Mouse (Mus musculus): ENCODE results near the gene 6430550D23Rik. TPM values are rescaled to one million over a fixed set of nuclear protein-coding genes. Genes with fewer than 3 reads are reported as not detected.

The 6430550D23Rik gene
- 1 to 10 TPM in 3 of 4 experiments, under 1 TPM in 1; 0.97 to 3.0 (median 2.0) TPM for total RNA-seq (2022)

- peak; percentile 96 for DNase-seq (ENCODE audit: low spot score in 2 of 2)
Observed at GRCm38 (mm10) chr2:156007888-156008532, at the start of gene 6430550D23Rik, which contains the start of gene Ergic3. Gene 6430550D23Rik (minus strand): TSS chr2:156007977. Gene Ergic3 (plus strand): TSS chr2:156008045.

GRCm38 (mm10) chr2:156052816-156053215 is 45.0 kb upstream of the 6430550D23Rik start, which contains the start of gene Fer1l4:
Gene Fer1l4 (minus strand): TSS chr2:156052947.
- no peak for DNase-seq (ENCODE audit: low spot score in 2 of 2)

GRCm38 (mm10) chr2:156047929-156048328 is 40.2 kb upstream of the 6430550D23Rik start:
- DNase-seq (ENCODE audit: low spot score in 2 of 2), result no peak

DNA sequence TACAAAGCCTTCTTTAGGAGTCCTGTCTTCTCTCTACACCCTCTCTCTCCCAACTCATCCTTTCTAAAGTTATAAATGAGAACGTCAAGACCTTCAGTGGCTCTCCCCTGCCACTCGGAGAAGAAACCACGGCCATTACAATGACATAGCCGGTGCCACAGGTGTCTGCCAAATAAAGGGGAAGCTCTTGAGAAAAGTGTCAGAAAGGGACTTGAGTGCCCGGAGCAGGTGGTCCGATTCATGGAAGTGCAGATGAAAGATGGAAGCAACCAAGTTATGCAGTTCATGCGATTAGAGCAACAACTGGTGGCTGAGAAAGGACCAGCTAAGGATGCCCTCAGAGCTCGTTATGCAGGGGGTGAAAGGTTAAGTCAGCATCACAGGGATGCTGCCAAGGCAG is 35.1 kb upstream of the 6430550D23Rik start:
- DNase-seq (ENCODE audit: low spot score in 2 of 2), result no peak

DNA sequence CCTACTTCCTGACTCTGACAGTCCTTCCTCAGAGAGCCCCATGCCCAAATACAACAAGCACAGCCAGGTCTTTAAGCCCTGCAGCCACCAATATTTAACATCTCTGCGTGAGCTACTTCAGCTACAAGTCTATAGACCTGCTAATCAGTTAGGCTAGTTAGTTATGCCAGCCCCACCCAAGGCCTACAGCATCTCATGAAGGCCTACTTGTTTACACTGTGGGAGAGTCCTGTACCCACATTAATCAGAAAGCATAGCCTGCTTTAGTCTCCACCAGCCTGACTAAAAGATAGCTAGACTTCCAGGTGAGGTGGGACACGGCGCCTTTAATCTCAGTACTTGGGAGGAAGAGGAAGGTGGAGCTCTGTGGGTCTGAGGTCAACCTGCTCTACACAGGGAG is 31.6 kb upstream of the 6430550D23Rik start:
- no peak for DNase-seq (ENCODE audit: low spot score in 2 of 2)

DNA sequence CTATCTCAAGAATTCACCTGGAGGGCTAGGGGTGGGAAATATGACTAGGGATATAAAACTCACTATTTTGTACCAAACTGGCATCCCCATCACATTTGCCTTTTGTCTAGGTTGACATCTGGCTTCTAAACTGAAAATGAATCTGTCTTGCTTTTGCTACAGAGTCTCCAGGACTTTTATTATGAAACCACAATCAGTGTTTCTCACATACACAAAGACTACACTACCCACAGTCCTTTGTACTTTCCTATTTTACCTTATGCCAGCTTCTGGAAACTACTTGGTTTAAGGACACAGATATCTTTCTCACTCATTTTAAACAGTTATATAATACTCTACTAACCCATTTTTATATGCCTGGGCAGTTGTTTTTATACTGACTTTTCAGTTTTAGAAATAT is 17.7 kb upstream of the 6430550D23Rik start:
- no peak for DNase-seq (ENCODE audit: low spot score in 2 of 2)

DNA sequence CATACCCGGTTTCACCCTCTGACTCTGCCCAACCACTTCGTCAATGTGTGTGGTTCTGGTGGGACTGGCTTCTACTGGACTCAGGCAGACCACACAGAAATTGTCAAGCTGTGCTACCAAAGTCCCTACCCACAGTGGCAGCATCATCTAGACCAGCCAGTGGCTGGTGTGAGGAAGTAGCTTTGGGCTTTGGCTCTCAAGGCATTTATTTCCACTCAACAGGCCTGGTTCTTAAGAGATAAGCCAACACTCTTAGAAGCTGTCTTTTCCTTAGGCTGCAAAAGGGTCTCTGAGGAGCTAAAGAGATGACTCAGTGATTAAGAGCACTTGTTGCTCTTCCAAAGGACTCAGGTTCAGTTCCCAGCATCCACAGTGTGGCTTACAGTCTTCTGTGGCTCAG is 14.0 kb upstream of the 6430550D23Rik start:
- no peak for DNase-seq (ENCODE audit: low spot score in 2 of 2)

- DNase-seq (ENCODE audit: low spot score in 2 of 2), result no peak
Observed at GRCm38 (mm10) chr2:156021219-156021618, 13.4 kb upstream of the 6430550D23Rik start.

DNA sequence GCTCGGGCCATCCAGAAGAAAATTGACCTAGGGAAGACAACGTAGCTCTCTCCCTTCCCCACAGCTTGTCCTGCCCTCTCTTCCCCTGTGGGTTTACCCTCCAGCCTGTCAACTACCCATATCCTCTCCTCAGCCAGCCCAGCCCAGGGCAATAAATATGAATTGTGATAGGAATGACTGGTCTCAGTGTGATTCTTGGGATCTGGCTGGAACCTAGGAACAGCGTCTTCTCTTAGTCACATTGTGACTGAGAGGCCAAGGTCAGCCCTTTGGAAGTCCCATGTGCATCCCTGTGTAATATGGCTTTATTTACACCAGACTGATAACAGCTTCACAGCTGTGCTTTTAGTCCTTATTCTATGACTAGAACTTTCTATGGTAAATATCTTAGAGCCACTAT is 10.3 kb upstream of the 6430550D23Rik start:
- no peak for DNase-seq (ENCODE audit: low spot score in 2 of 2)

GRCm38 (mm10) chr2:156005393-156005792 is 2.4 kb downstream of the 6430550D23Rik start:
- no peak for DNase-seq (ENCODE audit: low spot score in 2 of 2)

DNA sequence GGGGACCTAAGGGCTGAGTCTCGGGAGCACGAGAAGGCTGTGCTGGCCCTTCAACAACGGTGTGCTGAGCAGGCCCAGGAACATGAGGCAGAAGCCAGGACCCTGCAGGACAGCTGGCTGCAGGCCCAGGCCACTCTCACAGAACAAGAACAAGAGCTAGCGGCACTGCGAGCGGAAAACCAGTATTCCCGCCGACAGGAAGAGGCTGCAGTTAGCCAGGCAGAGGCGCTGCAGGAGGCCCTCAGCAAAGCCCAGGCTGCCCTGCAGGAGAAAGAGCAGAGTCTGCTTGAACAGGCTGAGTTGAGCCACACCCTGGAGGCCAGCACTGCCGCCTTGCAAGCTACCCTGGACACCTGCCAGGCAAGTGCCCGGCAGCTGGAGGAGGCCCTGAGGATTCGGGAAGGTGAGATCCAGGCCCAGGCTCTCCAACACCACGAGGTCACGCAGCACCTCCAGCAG is 15.9 kb downstream of the 6430550D23Rik start:
- peak; percentile 40 to 68 for DNase-seq (ENCODE audit: low spot score in 2 of 2)

DNA sequence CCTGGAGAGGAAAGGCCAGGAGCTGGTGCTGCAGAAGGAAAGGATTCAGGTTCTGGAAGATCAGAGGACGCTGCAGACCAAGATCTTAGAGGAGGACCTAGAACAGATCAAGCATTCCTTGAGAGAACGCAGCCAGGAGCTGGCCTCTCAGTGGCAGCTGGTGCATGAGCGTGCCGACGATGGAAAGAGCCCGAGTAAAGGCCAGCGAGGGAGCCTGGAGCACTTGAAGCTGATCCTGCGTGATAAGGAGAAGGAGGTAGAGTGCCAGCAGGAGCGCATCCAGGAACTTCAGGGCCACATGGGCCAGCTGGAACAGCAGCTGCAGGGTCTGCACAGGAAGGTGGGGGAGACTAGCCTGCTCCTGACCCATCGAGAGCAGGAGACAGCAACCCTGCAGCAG is 16.6 kb downstream of the 6430550D23Rik start:
- DNase-seq (ENCODE audit: low spot score in 2 of 2), result no peak

GRCm38 (mm10) chr2:155989085-155989484 is 18.7 kb downstream of the 6430550D23Rik start:
- DNase-seq (ENCODE audit: low spot score in 2 of 2), result no peak

DNA sequence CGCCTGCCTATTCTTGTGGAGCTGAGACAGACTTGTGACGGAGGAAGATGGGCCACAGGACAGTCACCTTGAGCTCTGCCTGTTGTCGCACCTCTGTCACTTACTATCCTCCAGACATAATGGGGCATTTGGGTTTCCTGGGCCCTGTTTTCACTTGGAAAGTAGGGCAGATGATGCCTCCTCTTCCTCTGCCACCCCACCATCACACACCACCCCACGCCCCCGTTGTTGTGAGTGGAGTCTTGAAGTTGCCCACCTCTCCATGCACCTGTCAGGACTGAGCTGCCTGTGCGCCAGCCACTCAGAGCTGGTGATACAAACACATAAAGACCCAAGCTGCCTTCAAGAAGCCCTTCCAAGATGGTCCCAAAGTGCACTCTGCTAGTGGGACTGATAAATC is 20.6 kb downstream of the 6430550D23Rik start:
- DNase-seq (ENCODE audit: low spot score in 2 of 2), result no peak

DNA sequence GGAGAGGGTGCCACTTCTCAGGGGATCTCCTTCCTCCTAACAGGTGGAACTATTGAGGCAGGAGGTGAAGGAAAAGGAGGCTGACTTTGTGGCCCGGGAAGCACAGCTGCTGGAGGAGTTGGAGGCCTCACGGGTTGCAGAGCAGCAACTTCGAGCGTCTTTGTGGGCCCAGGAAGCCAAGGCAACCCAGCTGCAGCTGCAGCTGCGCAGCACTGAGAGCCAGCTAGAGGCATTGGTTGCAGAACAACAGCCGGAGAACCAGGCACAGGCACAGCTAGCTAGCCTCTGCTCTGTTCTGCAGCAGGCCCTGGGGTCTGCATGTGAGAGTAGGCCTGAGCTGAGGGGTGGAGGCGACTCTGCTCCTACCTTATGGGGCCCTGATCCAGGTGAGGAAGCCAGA is 22.0 kb downstream of the 6430550D23Rik start:
- no peak for DNase-seq (ENCODE audit: low spot score in 2 of 2)

DNA sequence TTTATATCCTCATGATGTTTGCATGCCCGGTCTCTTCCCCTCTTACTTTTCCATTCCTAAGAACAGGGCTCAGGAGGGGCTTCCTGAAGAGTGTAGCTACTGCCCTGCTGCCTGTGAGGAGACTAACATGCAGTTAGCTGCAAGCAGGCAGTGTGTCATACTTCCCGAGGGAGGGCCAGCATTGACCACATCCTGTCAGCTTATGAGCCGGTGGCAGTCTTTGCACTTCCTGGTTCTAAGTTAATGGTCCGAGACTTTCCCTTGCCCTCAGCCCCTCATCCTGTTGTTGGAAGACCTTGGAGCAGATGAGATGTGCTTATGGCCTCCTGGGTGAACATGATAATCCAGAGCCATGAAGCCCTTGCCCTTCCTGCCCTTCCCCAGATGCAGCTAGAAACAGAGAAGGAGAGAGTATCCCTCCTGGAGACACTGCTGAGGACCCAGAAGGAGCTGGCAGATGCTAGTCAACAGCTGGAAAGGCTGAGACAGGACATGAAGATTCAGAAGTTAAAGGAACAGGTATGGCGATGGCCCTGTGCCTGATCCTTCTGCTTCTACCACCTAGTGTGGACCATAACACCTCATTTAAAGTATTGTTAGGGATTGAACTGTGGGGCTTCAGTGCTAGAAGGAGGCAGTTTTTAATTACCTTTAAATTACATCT is 28.3 kb downstream of the 6430550D23Rik start:
- DNase-seq (ENCODE audit: low spot score in 2 of 2), result no peak

GRCm38 (mm10) chr2:155974087-155974731 is 33.6 kb downstream of the 6430550D23Rik start:
- DNase-seq (ENCODE audit: low spot score in 2 of 2), result no peak

DNA sequence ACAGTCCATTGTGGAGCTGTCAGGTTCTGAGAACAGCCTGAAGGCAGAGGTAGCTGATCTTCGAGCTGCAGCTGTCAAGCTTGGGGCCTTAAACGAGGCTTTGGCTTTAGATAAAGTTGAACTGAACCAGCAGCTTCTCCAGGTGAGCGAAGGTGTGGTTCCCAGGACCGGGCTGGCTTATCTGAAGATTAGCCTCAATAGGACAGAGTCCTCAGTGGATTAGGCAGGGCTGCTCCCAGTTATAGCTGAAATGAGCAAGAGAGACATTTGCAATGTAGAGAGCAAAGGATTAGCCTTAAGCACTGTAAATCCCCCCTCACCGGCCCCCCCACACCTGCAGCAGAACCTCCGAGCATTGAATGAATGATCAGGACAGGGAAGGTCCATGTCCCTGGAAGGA is 34.4 kb downstream of the 6430550D23Rik start:
- DNase-seq (ENCODE audit: low spot score in 2 of 2), result no peak

GRCm38 (mm10) chr2:155962991-155963390 is 44.8 kb downstream of the 6430550D23Rik start:
- no peak for DNase-seq (ENCODE audit: low spot score in 2 of 2)

- no peak for DNase-seq (ENCODE audit: low spot score in 2 of 2)
Observed at GRCm38 (mm10) chr2:155961862-155962261, 45.9 kb downstream of the 6430550D23Rik start.

GRCm38 (mm10) chr2:155959981-155960380 is 47.8 kb downstream of the 6430550D23Rik start:
- no peak for DNase-seq (ENCODE audit: low spot score in 2 of 2)

All from layer of hippocampus, adult 8-10 months (tissue).